Mouse (Mus musculus): ENCODE measurements around the gene Polr1b.
A peak's percentile ranks its signal among the peaks of the same experiment; 100 is the strongest.

GRCm38 (mm10) chr2:129129412-129129929 is 28.7 kb downstream of the Polr1b start, which contains the start of gene Chchd5:
- no peak for TF ChIP-seq CTCF (IDR thresholded peaks at IDR 0.05; ENCODE audit: borderline replicate concordance, extremely low read depth, insufficient read depth, insufficient read length)
- TF ChIP-seq POLR2A (IDR thresholded peaks at IDR 0.05; ENCODE audit: borderline replicate concordance, extremely low read depth, insufficient read depth, insufficient read length, poor library complexity, severe bottlenecking) = peak; percentile 69; the same call in 1 of the 2 replicates
